Mouse (Mus musculus) common myeloid progenitor, adult 5-6 weeks (primary cell): ENCODE measurements around the gene Tubgcp5. TPM values are rescaled to one million over a fixed set of nuclear protein-coding genes. Genes with fewer than 3 reads are reported as not detected.

Source experiments
- ATAC-seq: replicated peaks from 2 replicates; pipeline ENCODE4 v1.8.0; 2016; ENCODE audit warnings: low read depth, mild to moderate bottlenecking, moderate TSS enrichment, inconsistent platforms; ENCODE audit not compliant: poor library complexity, severe bottlenecking
- total RNA-seq: library from RNA; stranded (forward); fragments of 200-1000, 187-1606 nt; gene quantifications from 2 replicates; pipeline ENCODE4 v1.2.3, GENCODE M21; 2017

Gene Tubgcp5
- total RNA-seq, 1 experiment from 2014 or later: 63.7 TPM

GRCm38 (mm10) chr7:55849948-55850571 is 56.1 kb downstream of the Tubgcp5 start:
- no peak for ATAC-seq

- ATAC-seq: peak; percentile 87
These were observed 58.8 kb downstream of the Tubgcp5 start for GRCm38 (mm10) chr7:55852787-55853186.

GRCm38 (mm10) chr7:55855597-55855996 is 61.6 kb downstream of the Tubgcp5 start:
- peak; percentile 37; the same call in 1 of the 2 replicates for ATAC-seq

GRCm38 (mm10) chr7:55856741-55857140 is 62.8 kb downstream of the Tubgcp5 start:
- no peak for ATAC-seq

GRCm38 (mm10) chr7:55857729-55858128 is 63.8 kb downstream of the Tubgcp5 start:
- peak; percentile 40 for ATAC-seq

GRCm38 (mm10) chr7:55858836-55859517 is 65.0 kb downstream of the Tubgcp5 start:
- no peak for ATAC-seq

- ATAC-seq: no peak
These were observed 65.5 kb downstream of the Tubgcp5 start for GRCm38 (mm10) chr7:55859518-55859872.

- no peak for ATAC-seq
These were observed 66.0 kb downstream of the Tubgcp5 start for GRCm38 (mm10) chr7:55859956-55860355.

- ATAC-seq: no peak
These were observed 67.2 kb downstream of the Tubgcp5 start for GRCm38 (mm10) chr7:55861175-55861574.

- no peak for ATAC-seq
These were observed 71.1 kb downstream of the Tubgcp5 start for GRCm38 (mm10) chr7:55865044-55865443.

- no peak for ATAC-seq
These were observed 71.9 kb downstream of the Tubgcp5 start for GRCm38 (mm10) chr7:55865750-55866416.

- peak; percentile 81 for ATAC-seq
These were observed 74.3 kb downstream of the Tubgcp5 start for GRCm38 (mm10) chr7:55868247-55868646.

GRCm38 (mm10) chr7:55869220-55869619 is 75.3 kb downstream of the Tubgcp5 start:
- ATAC-seq: no peak

- ATAC-seq: no peak; the same call in 1 of the 2 replicates
These were observed 76.5 kb downstream of the Tubgcp5 start for GRCm38 (mm10) chr7:55870340-55871020.

- no peak for ATAC-seq
These were observed 77.5 kb downstream of the Tubgcp5 start for GRCm38 (mm10) chr7:55871476-55871875.

- 0 out of 2 replicates have a peak, but pooled peaks have one; percentile 36 for ATAC-seq
These were observed 80.7 kb downstream of the Tubgcp5 start for GRCm38 (mm10) chr7:55874703-55875102.

GRCm38 (mm10) chr7:55877721-55878120 is 83.8 kb downstream of the Tubgcp5 start:
- ATAC-seq: no peak

- no peak for ATAC-seq
These were observed 86.9 kb downstream of the Tubgcp5 start for GRCm38 (mm10) chr7:55880882-55881281.
